Mouse (Mus musculus) limb, embryonic 12.5 days (tissue): ENCODE measurements around the gene Lmo3. TPM values are rescaled to one million over a fixed set of nuclear protein-coding genes. Genes with fewer than 3 reads are reported as not detected.

ENCODE experiments used
- polyA plus RNA-seq: library from polyadenylated mRNA; unstranded; fragments of >200 nt; fragmentation: Nextera tagmentation; extraction: Ambion mirVana; gene quantifications from 2 replicates; pipeline ENCODE4 v1.2.1, GENCODE M21; 2016

Gene Lmo3
- polyA plus RNA-seq, 1 experiment from 2014 or later, result 2.9 TPM

Other genes with a start within 250 kb of the Lmo3 start
- not detected in 2 replicates for gene Igbp1b, start 76.6 kb upstream of the Lmo3 start, polyA plus RNA-seq